Mouse (Mus musculus) heart, postnatal 10 days (tissue): ENCODE data around the gene Siva1. TPM values are rescaled to one million over a fixed set of nuclear protein-coding genes. Genes with fewer than 3 reads are reported as not detected.

Experiments used
- DNase-seq, 2 experiments: peaks; one replicate each; pipeline ENCODE4 v3.0.0; 2021
- intact Hi-C: fragments of 180-260 bp; cut with DNase I; formaldehyde crosslinking; loops from one replicate; pipeline ENCODE4 v1.15.1; 2025
- total RNA-seq, 2 experiments: library from RNA; stranded (reverse); gene quantifications; 2 replicates each; pipeline ENCODE4 v1.2.3; 2021

The Siva1 gene
- 10 to 100 TPM; 26.4 to 31.4 TPM for total RNA-seq

GRCm38 (mm10) chr12:112644180-112644854, at the start of gene Siva1:
Siva1 (plus strand) TSS chr12:112644679.
- intact Hi-C loops = no loop called here
- DNase-seq = peak; percentile 99

GRCm38 (mm10) chr12:112594989-112595388, 49.5 kb upstream of the Siva1 start:
- DNase-seq = no peak
- intact Hi-C loops = no loop called here

GRCm38 (mm10) chr12:112595626-112596025, 48.9 kb upstream of the Siva1 start:
- intact Hi-C loops = no loop called here
- DNase-seq = peak; percentile 43

GRCm38 (mm10) chr12:112596454-112596853, 48.0 kb upstream of the Siva1 start:
- DNase-seq = no peak
- intact Hi-C loops = no loop called here

GRCm38 (mm10) chr12:112596891-112597500, 47.5 kb upstream of the Siva1 start:
- intact Hi-C loops = no loop called here
- DNase-seq = no peak

GRCm38 (mm10) chr12:112597618-112598017, 46.9 kb upstream of the Siva1 start:
- intact Hi-C loops = no loop called here
- DNase-seq = peak; percentile 53 to 55

GRCm38 (mm10) chr12:112599198-112599597, 45.3 kb upstream of the Siva1 start:
- DNase-seq = no peak
- intact Hi-C loops = no loop called here

GRCm38 (mm10) chr12:112599942-112600611, 44.4 kb upstream of the Siva1 start:
- intact Hi-C loops = no loop called here
- DNase-seq = no peak

GRCm38 (mm10) chr12:112604022-112604421, 40.5 kb upstream of the Siva1 start:
- no peak for DNase-seq
- intact Hi-C loops = no loop called here

- peak in 1 of 2 experiments; percentile 66 for DNase-seq
- intact Hi-C loops = loop anchor here (1.0 kb wide), 1 partner anchor 53 kb away; no protein-coding TSS in a partner anchor
Measured at GRCm38 (mm10) chr12:112604709-112605649, 39.5 kb upstream of the Siva1 start.

- intact Hi-C loops = loop anchor here (1.0 kb wide), 1 partner anchor 53 kb away; no protein-coding TSS in a partner anchor
- DNase-seq = peak; percentile 86 to 90
Measured at GRCm38 (mm10) chr12:112605766-112606165, 38.7 kb upstream of the Siva1 start.

GRCm38 (mm10) chr12:112606998-112607397, 37.5 kb upstream of the Siva1 start:
- intact Hi-C loops = no loop called here
- no peak for DNase-seq

- intact Hi-C loops = no loop called here
- no peak for DNase-seq
Measured at GRCm38 (mm10) chr12:112609031-112609430, 35.4 kb upstream of the Siva1 start.

- intact Hi-C loops = loop anchor here (5.0 kb wide), 1 partner anchor 124 kb away; no protein-coding TSS in a partner anchor
- no peak for DNase-seq
Measured at GRCm38 (mm10) chr12:112616668-112617067, 27.8 kb upstream of the Siva1 start.

- intact Hi-C loops = loop anchor here (5.0 kb wide), 1 partner anchor 125 kb away; no protein-coding TSS in a partner anchor
- peak in 1 of 2 experiments; percentile 38 for DNase-seq
Measured at GRCm38 (mm10) chr12:112617184-112617583, 27.3 kb upstream of the Siva1 start.

- intact Hi-C loops = loop anchor here (5.0 kb wide), 1 partner anchor 126 kb away; no protein-coding TSS in a partner anchor
- DNase-seq = peak; percentile 88 to 89
Measured at GRCm38 (mm10) chr12:112617898-112618380, 26.5 kb upstream of the Siva1 start.

- intact Hi-C loops = loop anchor here (5.0 kb wide), 1 partner anchor 127 kb away; no protein-coding TSS in a partner anchor
- peak; percentile 71 to 82 for DNase-seq
Measured at GRCm38 (mm10) chr12:112618981-112619685, 25.3 kb upstream of the Siva1 start.

GRCm38 (mm10) chr12:112619686-112620353, 24.7 kb upstream of the Siva1 start, which contains the start of gene Adssl1:
Adssl1 (plus strand) TSS chr12:112620045.
- intact Hi-C loops = loop anchor here (5.0 kb wide), 1 partner anchor 128 kb away; no protein-coding TSS in a partner anchor
- DNase-seq = peak; percentile 78 to 85
